Mouse (Mus musculus) adrenal gland, adult 8-10 months (tissue): Measurements from ENCODE around the gene Wdr47. TPM values are rescaled to one million over a fixed set of nuclear protein-coding genes. Genes with fewer than 3 reads are reported as not detected.
"Not testable (repeated sequence)": the region's sequence is repeated elsewhere in the genome, so short reads cannot be mapped to it uniquely, and the experiment has no call there.

Experiments
- DNase-seq: peaks from one replicate; pipeline ENCODE4 v3.0.0; 2022
- microRNA-seq, 2 experiments: library from miRNA; unstranded; fragments of <30 nt; microRNA quantifications; one replicate each; pipeline ENCODE4 v1.2.0; 2022
- total RNA-seq, 4 experiments: library from RNA; stranded (reverse); gene quantifications; 2 replicates each; pipeline ENCODE4 v1.2.4; 2022

The Wdr47 gene
- total RNA-seq, 4 experiments from 2014 or later: 11.7 to 19.3 (median 15.3) TPM

GRCm38 (mm10) chr3:108639412-108639811, 48.3 kb downstream of the Wdr47 start:
- no peak for DNase-seq

GRCm38 (mm10) chr3:108640998-108641397, 49.9 kb downstream of the Wdr47 start:
- no peak for DNase-seq

GRCm38 (mm10) chr3:108644856-108645255, 53.8 kb downstream of the Wdr47 start:
- DNase-seq: no peak

DNA sequence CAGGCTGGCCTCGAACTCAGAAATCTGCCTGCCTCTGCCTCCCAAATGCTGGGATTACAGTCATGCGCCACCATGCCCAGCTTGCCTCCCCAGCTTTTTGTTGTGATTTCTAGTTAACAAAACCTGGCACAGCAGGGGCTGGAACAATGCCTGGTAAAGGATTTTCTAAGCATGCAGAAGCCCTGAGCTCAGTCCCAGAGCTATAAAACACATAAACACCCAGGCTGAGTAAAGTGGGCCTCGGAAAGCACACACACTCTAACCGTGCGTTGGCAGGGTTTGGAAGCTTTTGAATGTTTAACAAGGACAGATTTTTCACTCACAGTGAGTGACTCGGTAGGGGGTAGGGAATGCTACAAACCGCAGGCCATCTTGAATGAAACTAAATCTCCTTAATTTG, 55.0 kb downstream of the Wdr47 start:
- DNase-seq: no peak

- DNase-seq: not testable (repeated sequence)
Observed at GRCm38 (mm10) chr3:108647681-108648080, 56.6 kb downstream of the Wdr47 start.

DNA sequence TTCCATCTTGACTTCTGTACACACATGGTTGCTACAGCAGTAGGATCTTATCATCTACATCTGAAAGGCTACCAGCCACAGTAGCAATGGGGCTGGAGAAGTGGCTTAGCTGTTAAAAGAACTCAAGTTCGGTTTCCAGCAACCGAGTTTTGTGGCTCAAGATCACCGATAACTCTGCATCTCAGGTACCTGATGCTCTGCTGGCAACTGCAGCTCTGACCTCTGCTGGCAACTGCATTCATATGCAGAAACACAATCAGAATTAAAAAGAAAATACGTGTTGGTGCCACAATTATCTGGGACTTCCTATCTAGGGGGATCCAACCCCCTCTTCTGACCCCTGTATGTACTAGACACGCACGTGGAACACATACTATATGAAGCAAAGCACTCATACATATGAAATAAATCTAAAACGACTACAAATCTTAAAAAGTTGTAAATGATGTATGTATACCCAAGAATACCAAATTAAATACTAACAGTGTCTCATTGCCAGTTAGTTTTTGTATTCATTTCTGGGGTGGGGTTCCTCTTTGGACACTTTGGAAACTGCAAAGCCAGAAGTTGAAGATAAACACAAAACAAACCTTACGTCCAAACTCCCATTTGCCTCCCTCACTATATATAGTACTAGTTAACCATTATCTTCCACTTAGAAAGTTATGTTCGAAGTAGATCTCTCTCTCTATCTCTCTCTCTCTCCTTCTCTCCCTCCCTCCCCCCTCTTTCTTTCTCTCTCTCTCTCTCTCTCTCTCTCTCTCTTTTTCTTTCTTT, 62.0 kb downstream of the Wdr47 start:
- no peak for DNase-seq

DNA sequence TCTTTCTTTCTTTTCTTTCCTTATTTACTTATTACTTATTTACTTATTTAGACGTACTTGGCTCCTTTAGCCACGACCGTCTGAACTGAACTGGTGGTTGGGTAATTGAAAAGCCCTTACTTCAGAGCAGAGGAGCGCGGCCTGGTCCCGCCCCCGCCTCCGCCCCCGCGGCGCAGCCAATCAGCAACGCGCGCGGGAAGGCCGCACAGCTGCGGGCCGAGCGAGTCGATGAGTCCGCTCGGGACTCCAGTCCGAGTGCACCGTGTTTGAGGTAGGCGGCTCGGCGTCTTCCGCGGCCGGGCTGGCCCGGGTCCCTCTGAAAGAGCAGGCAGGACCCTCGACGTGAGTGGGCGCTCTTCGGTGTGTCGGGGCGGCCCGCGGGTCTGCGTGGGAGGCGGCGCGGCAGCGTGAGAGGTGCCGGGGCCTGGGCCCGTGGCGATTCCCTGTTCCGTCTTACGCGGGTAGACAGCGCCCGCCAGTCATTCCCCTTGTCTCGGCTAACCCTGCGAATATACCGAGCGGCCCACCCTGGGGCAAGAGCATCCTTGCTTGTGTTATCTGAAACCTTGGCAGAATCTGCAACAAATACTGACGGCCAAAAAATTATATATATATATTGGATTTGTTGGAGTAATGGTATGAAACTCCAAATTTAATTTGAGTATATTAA, 62.8 kb downstream of the Wdr47 start, which contains the start of gene Clcc1:
Gene Clcc1, plus strand, starts transcription at position 204 of the 670 bp plus-strand sequence.
- peak; percentile 90 for DNase-seq

DNA sequence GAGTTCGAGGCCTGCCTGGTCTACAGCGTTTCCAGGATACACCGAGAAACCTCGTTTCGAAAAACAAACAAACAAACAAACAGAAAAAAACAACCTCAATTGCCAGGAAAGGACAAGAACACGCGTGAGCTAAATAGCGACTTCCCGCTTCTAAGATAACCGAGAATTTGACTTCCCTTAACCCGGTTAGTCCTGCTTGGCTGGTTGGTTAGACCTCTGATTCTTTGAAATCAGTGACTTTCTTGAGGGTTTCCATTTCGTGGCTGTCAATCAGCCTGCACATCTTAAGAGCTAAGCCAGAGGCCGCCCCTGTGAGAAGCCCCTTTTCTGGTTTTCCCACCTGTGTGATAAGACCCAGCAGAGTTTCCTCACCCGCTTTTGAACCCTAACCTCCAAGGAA, 63.5 kb downstream of the Wdr47 start:
- no peak for DNase-seq

DNA sequence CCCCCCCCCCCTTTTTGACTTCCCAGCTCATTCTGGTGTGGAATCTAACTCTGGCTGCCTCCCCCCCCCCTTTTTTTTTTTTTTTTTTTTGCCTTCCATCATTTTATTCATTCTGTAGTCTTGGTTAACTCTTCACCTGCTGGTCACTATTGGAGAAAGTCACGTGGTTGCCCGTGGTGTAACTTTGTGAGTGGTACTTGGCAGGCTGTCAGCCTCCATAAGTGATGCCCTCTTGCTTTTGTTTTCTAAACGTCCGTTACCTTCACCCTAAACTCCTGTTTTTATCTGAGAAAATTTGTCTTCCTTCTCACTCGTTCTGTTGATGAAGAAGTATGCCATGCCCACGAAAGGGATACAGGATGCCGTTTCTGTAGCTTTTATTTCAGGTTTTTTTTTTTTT, 64.4 kb downstream of the Wdr47 start:
- no peak for DNase-seq

GRCm38 (mm10) chr3:108658612-108659011, 67.5 kb downstream of the Wdr47 start:
- DNase-seq: no peak

DNA sequence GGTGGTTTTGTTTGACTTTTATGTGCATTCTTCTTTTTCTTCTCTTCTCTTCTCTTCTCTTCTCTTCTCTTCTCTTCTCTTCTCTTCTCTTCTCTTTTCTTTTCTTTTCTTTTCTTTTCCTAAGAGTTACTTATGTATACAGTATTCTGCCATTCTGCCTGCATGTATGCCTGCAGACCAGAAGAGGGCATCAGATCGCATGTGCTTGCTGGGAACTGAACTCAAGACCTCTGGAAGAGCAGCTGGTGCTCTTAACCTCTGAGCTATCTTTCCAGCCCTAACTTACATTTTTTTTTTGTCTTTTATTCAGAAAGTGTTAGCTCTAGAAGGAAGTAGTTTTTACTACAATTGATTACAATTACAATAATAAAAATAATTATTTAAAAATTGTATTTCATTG, 69.9 kb downstream of the Wdr47 start:
- DNase-seq: no peak

DNA sequence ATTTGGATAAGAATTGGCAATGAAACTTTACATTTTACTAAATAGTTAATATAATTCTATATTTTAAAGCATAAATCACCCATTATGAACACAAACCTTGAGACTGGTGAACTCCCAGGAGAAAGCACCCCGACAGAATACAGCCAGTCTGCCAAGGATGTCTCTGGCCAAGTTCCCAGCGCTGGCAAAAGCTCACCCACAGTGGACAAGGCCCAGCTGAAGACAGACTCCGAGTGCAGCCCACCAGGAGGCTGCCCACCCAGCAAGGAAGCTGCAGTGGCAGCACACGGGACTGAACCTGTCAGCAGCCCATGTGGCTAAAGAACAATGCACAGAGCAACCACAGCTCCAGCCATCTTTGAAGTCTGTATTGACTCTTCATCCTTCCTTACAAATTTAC, 85.5 kb downstream of the Wdr47 start:
- DNase-seq: no peak

DNA sequence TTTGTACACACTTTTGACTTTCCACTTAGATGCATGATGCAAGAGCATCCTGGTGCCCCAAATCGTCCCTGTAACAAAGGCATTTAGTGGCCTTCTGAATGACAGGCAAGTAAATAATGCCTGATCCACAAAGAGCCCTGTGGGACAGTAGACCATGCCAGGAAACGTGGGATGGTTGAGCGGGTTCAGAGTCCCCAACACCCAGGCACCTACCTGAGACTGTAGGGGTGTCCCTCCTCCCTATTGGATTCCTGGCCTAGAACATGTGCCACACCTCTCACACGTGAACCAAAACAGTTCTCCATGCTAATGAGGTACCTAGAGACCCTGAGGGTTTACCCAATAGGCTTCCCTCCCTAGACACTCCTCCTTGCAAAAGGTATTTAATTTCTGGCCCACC, 89.9 kb downstream of the Wdr47 start:
- no peak for DNase-seq

DNA sequence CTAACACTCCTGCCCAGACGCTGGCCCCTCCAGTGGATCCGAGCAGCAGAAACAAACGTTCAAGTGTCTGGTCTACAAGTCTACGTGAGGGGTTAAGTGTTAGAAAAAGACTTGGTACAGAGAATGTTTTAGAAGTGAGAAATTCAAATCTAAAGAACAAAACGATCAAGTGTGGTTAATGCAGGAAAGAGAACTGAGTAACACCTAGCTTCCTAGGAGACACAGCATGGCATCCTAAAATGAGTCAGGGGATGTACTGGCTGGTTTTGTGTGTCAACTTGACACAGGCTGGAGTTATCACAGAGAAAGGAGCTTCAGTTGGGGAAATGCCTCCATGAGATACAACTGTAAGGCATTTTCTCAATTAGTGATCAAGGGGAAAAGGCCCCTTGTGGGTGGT, 92.5 kb downstream of the Wdr47 start:
- DNase-seq: not testable (repeated sequence)

DNA sequence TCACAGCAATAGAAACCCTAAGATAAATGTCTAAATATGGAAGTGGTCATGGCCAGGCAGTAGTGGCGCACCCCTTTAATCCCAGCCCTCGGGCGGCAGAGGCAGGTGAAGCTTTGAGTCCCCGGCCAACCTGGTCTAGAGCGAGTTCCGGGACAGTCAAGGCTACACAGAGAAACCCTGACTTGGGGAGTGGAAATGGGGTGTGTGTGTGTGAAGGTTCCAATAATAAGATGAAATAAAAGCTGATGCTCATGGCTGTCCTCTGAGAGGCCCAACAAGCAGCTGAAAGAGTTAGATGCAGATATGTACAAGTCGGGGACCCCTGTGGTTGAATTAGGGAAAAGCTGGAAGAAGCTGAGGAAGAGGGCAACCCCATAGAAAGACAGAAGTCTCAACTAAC, 94.6 kb downstream of the Wdr47 start:
- DNase-seq: no peak

GRCm38 (mm10) chr3:108689015-108689441, 97.9 kb downstream of the Wdr47 start:
- DNase-seq: no peak

DNA sequence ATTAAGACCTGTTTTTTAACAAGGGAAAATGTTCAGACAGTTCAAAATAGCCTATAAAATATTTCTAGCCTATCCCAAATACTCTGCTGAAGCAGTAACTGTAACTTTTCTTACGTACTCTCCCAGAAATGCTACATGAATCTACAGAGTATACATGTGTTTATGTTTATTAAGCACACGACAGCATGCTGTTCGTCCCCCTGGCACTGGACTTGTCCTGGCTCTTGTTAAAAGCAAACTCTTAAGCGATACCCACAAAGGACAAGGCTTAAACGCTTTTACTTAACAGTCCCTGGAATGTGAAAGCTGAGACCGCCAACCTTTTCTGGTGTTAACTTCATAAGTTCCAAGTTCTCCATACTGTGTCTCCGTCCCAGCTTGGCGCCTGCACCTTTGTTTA, 98.4 kb downstream of the Wdr47 start:
- DNase-seq: no peak

DNA sequence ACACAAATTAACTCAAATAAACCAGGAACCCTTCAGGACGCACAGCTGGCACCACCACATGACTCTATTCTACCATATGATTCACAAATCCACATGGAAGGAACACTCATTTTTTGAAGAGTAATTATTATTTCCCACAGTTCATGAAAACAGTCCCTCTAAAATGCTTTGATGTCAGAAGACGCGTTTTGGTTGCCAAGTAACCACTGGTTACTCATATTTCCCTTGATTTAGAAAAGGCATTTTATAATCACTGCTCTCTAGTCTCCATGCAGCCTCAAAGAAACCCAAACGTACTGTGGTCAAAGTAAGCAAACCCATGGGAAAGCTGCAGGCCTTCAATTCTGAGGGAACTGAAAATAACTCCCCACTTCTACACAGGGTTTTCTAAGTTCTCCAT, 98.9 kb downstream of the Wdr47 start:
- DNase-seq: no peak

GRCm38 (mm10) chr3:108694321-108694720, 103.2 kb downstream of the Wdr47 start:
- DNase-seq: no peak

Small RNAs within 50 kb of the gene (microRNA-seq; reads per million reads assigned to microRNA genes)
- 0 reads per million in 2 experiments for gene Gm22860

Other genes starting within 250 kb of the Wdr47 start
- not detected for gene Mybphl, start 226.4 kb upstream of the Wdr47 start, total RNA-seq
- gene Psrc1, start 207.4 kb upstream of the Wdr47 start, total RNA-seq: 1 to 10 TPM; 1.6 to 4.8 (median 3.0) TPM
- gene Celsr2, start 175.7 kb upstream of the Wdr47 start, total RNA-seq: 10 to 100 TPM in 2 of 4 experiments, 1 to 10 TPM in 2; 6.5 to 14.6 (median 9.5) TPM
- 100 to 1,000 TPM; 183 to 191 (median 186) TPM for gene Sars, start 146.1 kb upstream of the Wdr47 start, total RNA-seq
- under 1 TPM in 2 of 4 experiments, not detected in 2; 0.45 to 0.59 TPM for gene 1700013F07Rik, start 57.1 kb upstream of the Wdr47 start, total RNA-seq
- 1 to 10 TPM; 2.4 to 6.9 (median 3.9) TPM for gene 5330417C22Rik, start 54.7 kb upstream of the Wdr47 start, total RNA-seq
- gene Tmem167b, start 28.8 kb upstream of the Wdr47 start, total RNA-seq: 10 to 100 TPM; 63.6 to 76.6 (median 68.7) TPM
- 10 to 100 TPM; 26.3 to 35.0 (median 29.7) TPM for gene Taf13, start 19.6 kb upstream of the Wdr47 start, total RNA-seq
- 10 to 100 TPM; 45.3 to 56.4 (median 50.8) TPM for gene Clcc1, start 62.6 kb downstream of the Wdr47 start, total RNA-seq
- gene Gpsm2, start 131.0 kb downstream of the Wdr47 start, total RNA-seq: 1 to 10 TPM; 1.9 to 2.8 (median 2.2) TPM
- gene Aknad1, start 148.4 kb downstream of the Wdr47 start, total RNA-seq: under 1 TPM in 1 of 4 experiments, not detected in 3; 0.07 TPM
- gene Stxbp3, start 249.2 kb downstream of the Wdr47 start, total RNA-seq: 10 to 100 TPM; 59.8 to 75.3 (median 63.4) TPM